Comparison of ENCODE assay signal across 9 mouse cellular contexts in the genomic region with DNA sequence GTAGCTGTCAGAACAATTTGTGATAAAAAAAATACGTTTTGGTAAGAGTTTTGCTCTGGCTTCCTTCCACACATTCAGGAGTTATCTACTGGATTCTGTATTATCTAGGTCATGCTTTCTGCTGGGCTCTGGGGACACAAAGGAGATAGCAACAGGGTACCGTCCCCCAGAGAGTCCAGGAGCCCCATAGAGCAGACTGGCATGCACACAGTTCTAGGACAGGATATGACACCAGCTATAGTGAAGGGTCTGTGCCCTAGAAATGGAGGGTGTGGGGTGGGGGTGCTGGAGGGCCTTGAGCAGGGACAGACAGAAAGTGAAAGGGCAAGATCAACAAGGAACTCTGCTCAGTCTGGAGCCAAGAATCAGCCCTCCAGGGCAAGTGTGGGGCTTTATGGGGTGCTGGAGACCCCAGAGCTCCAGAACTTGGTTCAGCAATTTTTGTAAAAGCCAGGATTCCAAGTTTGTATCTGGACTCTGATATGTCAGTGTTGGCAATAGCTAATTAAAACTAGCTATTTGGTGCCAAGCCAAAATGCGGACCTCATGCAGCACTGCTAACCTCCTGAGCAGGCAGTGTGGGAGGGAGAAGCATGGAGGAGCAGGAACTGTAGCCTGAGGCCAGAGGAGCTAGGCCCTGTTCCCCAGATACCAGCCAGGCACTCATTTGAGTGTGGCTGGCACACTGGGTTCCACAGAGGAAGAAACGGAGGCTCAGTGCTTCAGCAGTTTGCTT. TPM values are rescaled to one million over a fixed set of nuclear protein-coding genes. Genes with fewer than 3 reads are reported as not detected.
DNase-seq lines count a peak whose midpoint lies in the region; ATAC-seq and TF ChIP-seq lines count a peak whose summit lies in the region.
"Had no signal": no experiment of that assay in that cellular context is flagged by ENCODE, and none has a peak within 500 bp of the region (broad histone marks: within the 10 kb centered on the region; RNA-seq: fewer than 3 reads in every experiment).

No protein-coding gene starts in this region.

- H3K27ac ChIP-seq in heart, adult 2 months = peak overlapping the region; percentile 16; the same call in 1 of the 2 replicates
- H3K27ac ChIP-seq in heart, embryonic 15.5 days = peak overlapping the region; percentile 91
- H3K27ac ChIP-seq in neural tube, embryonic 15.5 days (replicated peaks) = no peak overlapping the region

- peak overlapping the region; percentile 97 for H3K4me3 ChIP-seq in heart, adult 2 months
- peak overlapping the region; percentile 97 for H3K4me3 ChIP-seq in heart, embryonic 15.5 days
- peak overlapping the region; percentile 77 for H3K4me3 ChIP-seq in neural tube, embryonic 15.5 days (replicated peaks)

- no peak for TF ChIP-seq EP300 in heart, adult 2 months (IDR thresholded peaks at IDR 0.05; ENCODE audit: insufficient read depth, low read depth, low read length)

- H3K9ac ChIP-seq in heart, adult 2 months (ENCODE audit: low read depth, low read length) = peak overlapping the region; percentile 21; the same call in 1 of the 2 replicates
- peak overlapping the region; percentile 95 for H3K9ac ChIP-seq in heart, embryonic 15.5 days
- H3K9ac ChIP-seq in neural tube, embryonic 15.5 days (replicated peaks) = 0 out of 2 replicates have a peak overlapping the region, but pooled peaks have one; percentile 11

- H3K36me3 ChIP-seq in heart, adult 2 months (ENCODE audit: control insufficient read depth, insufficient read depth, low read length) = peaks cover 2% of the 10 kb centered on the region; the same call in 1 of the 2 replicates
- H3K36me3 ChIP-seq in heart, embryonic 15.5 days = peaks cover 5% of the 10 kb centered on the region; the same call in 1 of the 2 replicates
- peaks cover 4% of the 10 kb centered on the region; the same call in 1 of the 2 replicates for H3K36me3 ChIP-seq in neural tube, embryonic 15.5 days

- H3K9me3 ChIP-seq in heart, embryonic 15.5 days (replicated peaks) = no peaks in the 10 kb centered on the region
- H3K9me3 ChIP-seq in neural tube, embryonic 15.5 days (replicated peaks) = no peaks in the 10 kb centered on the region

- ATAC-seq in heart, embryonic 15.5 days (replicated peaks; ENCODE audit: insufficient number of reproducible peaks, insufficient read depth, low FRiP score, low read depth) = no peak
- no peak for ATAC-seq in neural tube, embryonic 15.5 days (ENCODE audit: low FRiP score)
- ATAC-seq: Patski had no signal

- H3K4me1 ChIP-seq in heart, adult 2 months (ENCODE audit: control insufficient read depth, insufficient read depth, low read length) = peaks cover 7% of the 10 kb centered on the region
- peaks cover 22% of the 10 kb centered on the region for H3K4me1 ChIP-seq in heart, embryonic 15.5 days (replicated peaks)
- H3K4me1 ChIP-seq in neural tube, embryonic 15.5 days = peaks cover 41% of the 10 kb centered on the region

- peak overlapping the region; percentile 71 for H3K4me2 ChIP-seq in heart, embryonic 15.5 days
- H3K4me2 ChIP-seq in neural tube, embryonic 15.5 days = peak overlapping the region; percentile 75

- no peak for TF ChIP-seq POLR2A in heart, adult 2 months (IDR thresholded peaks at IDR 0.05; ENCODE audit: insufficient read depth, low read depth, low read length)
- no peak for TF ChIP-seq POLR2A in brain, embryonic 14.5 days (IDR thresholded peaks at IDR 0.05; ENCODE audit: borderline replicate concordance, extremely low read depth, insufficient read depth, insufficient read length, poor library complexity, severe bottlenecking)

- no peak for TF ChIP-seq CTCF in heart, adult 2 months (IDR thresholded peaks at IDR 0.05)
- no peak for TF ChIP-seq CTCF in brain, embryonic 14.5 days (IDR thresholded peaks at IDR 0.05; ENCODE audit: borderline replicate concordance, extremely low read depth, insufficient read depth, insufficient read length)

- peak in 1 of 2 experiments; percentile 20 for DNase-seq in heart, adult 2 months
- no peak for DNase-seq in heart, adult 8-10 months (ENCODE audit: low spot score)
- DNase-seq in brain, embryonic 14.5 days (ENCODE audit: low read depth) = peak; percentile 40
- DNase-seq in kidney, postnatal 25 days = peak; percentile 62 to 74
- DNase-seq in thymus, postnatal 36 days = no peak
- no peak for DNase-seq in layer of hippocampus, postnatal 36 days

- intact Hi-C loops in heart, adult 2 months (cut with DNase I) = loop anchor here (5.0 kb wide), 1 partner anchor 136 kb away; a partner anchor contains a TSS

- no peaks in the 10 kb centered on the region for H3K27me3 ChIP-seq in heart, adult 2 months (ENCODE audit: control insufficient read depth, insufficient read depth, low read length)
- no peaks in the 10 kb centered on the region for H3K27me3 ChIP-seq in heart, embryonic 15.5 days
- no peaks in the 10 kb centered on the region for H3K27me3 ChIP-seq in neural tube, embryonic 15.5 days (replicated peaks)

- peaks cover 4% of the 10 kb centered on the region for H3K79me2 ChIP-seq in heart, adult 2 months (replicated peaks; ENCODE audit: control insufficient read depth, insufficient read depth, low read length)

- 21% methylated on average over 4 of the region's 4 CpGs for WGBS in heart, adult 2 months
- 35% methylated on average over 4 of the region's 4 CpGs for WGBS in heart, embryonic 15.5 days
- 62% methylated on average over 4 of the region's 4 CpGs for WGBS in neural tube, embryonic 15.5 days

RNA-seq across cellular contexts. Expression of a gene that starts 1.7 kb away (rescaled TPM):
- total RNA-seq in heart, adult 2 months (2021) = 10 to 100 TPM; 39.3 to 40.8 TPM
- polyA plus RNA-seq in heart, adult 2 months (2012; rRNA removed) = 17.3 and 32.5 TPM in 2 replicates
- 10 to 100 TPM; 42.8 to 47.4 (median 43.5) TPM for total RNA-seq in heart, adult 8-10 months (2022)
- polyA plus RNA-seq in brain, embryonic 14.5 days (2012; rRNA removed) = 81.0 and 89.3 TPM in 2 replicates
- 31.1 and 33.0 TPM in 2 replicates for polyA plus RNA-seq in heart, embryonic 15.5 days (2015; fragmentation: Nextera tagmentation; extraction: Ambion mirVana)
- 64.2 and 73.5 TPM in 2 replicates for polyA plus RNA-seq in neural tube, embryonic 15.5 days (2015; fragmentation: Nextera tagmentation; extraction: Ambion mirVana)
- 100 to 1,000 TPM; 146 to 152 TPM for total RNA-seq in layer of hippocampus, postnatal 36 days (2021)

RNA-seq across cellular contexts. Expression of a gene that starts 53.4 kb away (rescaled TPM):
- total RNA-seq in heart, adult 2 months (2021) = under 1 TPM; 0.42 to 0.57 TPM
- polyA plus RNA-seq in heart, adult 2 months (2012; rRNA removed) = 0.53 and 0.67 TPM in 2 replicates
- under 1 TPM; 0.23 to 0.56 (median 0.44) TPM for total RNA-seq in heart, adult 8-10 months (2022)
- 10.4 and 16.4 TPM in 2 replicates for polyA plus RNA-seq in brain, embryonic 14.5 days (2012; rRNA removed)
- 0.05 and 0.28 TPM in 2 replicates for polyA plus RNA-seq in heart, embryonic 15.5 days (2015; fragmentation: Nextera tagmentation; extraction: Ambion mirVana)
- 25.2 and 31.0 TPM in 2 replicates for polyA plus RNA-seq in neural tube, embryonic 15.5 days (2015; fragmentation: Nextera tagmentation; extraction: Ambion mirVana)
- 1 to 10 TPM; 1.2 to 1.6 TPM for total RNA-seq in layer of hippocampus, postnatal 36 days (2021)

RNA-seq across cellular contexts. Expression of a gene that starts 54.3 kb away (rescaled TPM):
- 10 to 100 TPM; 11.8 to 13.8 TPM for total RNA-seq in heart, adult 2 months (2021)
- 14.0 and 26.9 TPM in 2 replicates for polyA plus RNA-seq in heart, adult 2 months (2012; rRNA removed)
- 10 to 100 TPM in 1 of 4 experiments, 1 to 10 TPM in 3; 6.6 to 12.9 (median 8.8) TPM for total RNA-seq in heart, adult 8-10 months (2022)
- 5.5 and 6.7 TPM in 2 replicates for polyA plus RNA-seq in brain, embryonic 14.5 days (2012; rRNA removed)
- polyA plus RNA-seq in heart, embryonic 15.5 days (2015; fragmentation: Nextera tagmentation; extraction: Ambion mirVana) = 10.3 and 11.7 TPM in 2 replicates
- polyA plus RNA-seq in neural tube, embryonic 15.5 days (2015; fragmentation: Nextera tagmentation; extraction: Ambion mirVana) = 5.3 and 6.3 TPM in 2 replicates
- total RNA-seq in layer of hippocampus, postnatal 36 days (2021) = 1 to 10 TPM; 3.8 to 3.9 TPM

Comparison
In these comparisons a context has a peak if more than half of its experiments do, and no peak if none do; other contexts are left out.
1. DNase-seq: peak in brain, embryonic 14.5 days (single experiment) and kidney, postnatal 25 days (2 of 2); none in heart, adult 8-10 months (single experiment), thymus, postnatal 36 days (0 of 2) and layer of hippocampus, postnatal 36 days (0 of 2).
2. H3K9ac ChIP-seq: peak in every context shown above with its lines; median percentile 95 in heart, embryonic 15.5 days; 21 in heart, adult 2 months; 11 in neural tube, embryonic 15.5 days.
3. Peak in every context shown above with its lines, with median percentiles within 50 percentile points of each other: H3K4me3 ChIP-seq.